Mouse (Mus musculus): ENCODE measurements at regions not wholly inside any gene's neighbourhood (a gene's known extent, or its start where the extent isn't known, plus 50 kb on each side); places are given as distances from the start of the nearest gene placed in this dataset.
"Not testable (repeated sequence)": the region's sequence is repeated elsewhere in the genome, so short reads cannot be mapped to it uniquely, and the experiment has no call there.

- WGBS: 71% methylated on average over 5 of the region's 5 CpGs
- Histone ChIP-seq H3K4me1 (no peaks in the 10 kb centered on the region), H3K4me2 (replicated peaks) (no peak overlapping the region), H3K9ac (no peak overlapping the region), H3K27ac (replicated peaks) (no peak overlapping the region), H3K4me3 (replicated peaks) (no peak overlapping the region), H3K9me3 (replicated peaks) (no peaks in the 10 kb centered on the region), H3K36me3 (no peaks in the 10 kb centered on the region), H3K27me3 (no peaks in the 10 kb centered on the region)
- ATAC-seq (ENCODE audit: insufficient number of reproducible peaks, low FRiP score, low TSS enrichment, low read depth): no peak
Measured at GRCm38 (mm10) chr4:105718080-105718479, 71.6 kb upstream of the Gm12728 start.

GRCm38 (mm10) chr4:105728696-105729095 is 61.0 kb upstream of the Gm12728 start:
- no peak overlapping the region for H3K4me3 ChIP-seq (replicated peaks)
- H3K4me1 ChIP-seq: no peaks in the 10 kb centered on the region
- no peak overlapping the region for H3K9ac ChIP-seq
- H3K27ac ChIP-seq (replicated peaks): no peak overlapping the region
- H3K36me3 ChIP-seq: no peaks in the 10 kb centered on the region
- no peaks in the 10 kb centered on the region for H3K27me3 ChIP-seq
- no peak overlapping the region for H3K4me2 ChIP-seq (replicated peaks)
- no peaks in the 10 kb centered on the region for H3K9me3 ChIP-seq (replicated peaks)
- no peak for ATAC-seq (ENCODE audit: insufficient number of reproducible peaks, low FRiP score, low TSS enrichment, low read depth)
- 51% methylated on average over 3 of the region's 3 CpGs for WGBS

- ATAC-seq (ENCODE audit: insufficient number of reproducible peaks, low FRiP score, low TSS enrichment, low read depth): no peak
- 61% methylated on average over 2 of the region's 2 CpGs for WGBS
- Histone ChIP-seq H3K27ac (replicated peaks) (no peak overlapping the region), H3K9ac (no peak overlapping the region), H3K27me3 (no peaks in the 10 kb centered on the region), H3K4me2 (replicated peaks) (no peak overlapping the region), H3K4me3 (replicated peaks) (no peak overlapping the region), H3K36me3 (no peaks in the 10 kb centered on the region), H3K9me3 (replicated peaks) (no peaks in the 10 kb centered on the region), H3K4me1 (no peaks in the 10 kb centered on the region)
Measured at GRCm38 (mm10) chr4:105730900-105731299, 58.8 kb upstream of the Gm12728 start.

GRCm38 (mm10) chr4:105735116-105735515 is 54.6 kb upstream of the Gm12728 start:
- H3K27me3 ChIP-seq; H3K36me3 ChIP-seq; ATAC-seq (ENCODE audit: insufficient number of reproducible peaks, low FRiP score, low TSS enrichment, low read depth); H3K4me2 ChIP-seq (replicated peaks); H3K9ac ChIP-seq; H3K9me3 ChIP-seq (replicated peaks); H3K4me3 ChIP-seq (replicated peaks); H3K4me1 ChIP-seq; H3K27ac ChIP-seq (replicated peaks): not testable (repeated sequence)
- 85% methylated on average over 8 of the region's 9 CpGs for WGBS

Measured in embryonic facial prominence, embryonic 15.5 days (tissue).